11 mouse cellular contexts compared by ENCODE assay signal in genomic region chr6:50961592-50961991, GRCm38 (mm10).
"Had no signal": no experiment of that assay in that cellular context is flagged by ENCODE, and none has a peak within 500 bp of the region (broad histone marks: within the 10 kb centered on the region; RNA-seq: fewer than 3 reads in every experiment).

No protein-coding gene starts in this region.

- H3K27me3 ChIP-seq: stomach, embryonic 15.5 days had no signal

- H3K9me3 ChIP-seq: limb, embryonic 13.5 days; stomach, embryonic 15.5 days had no signal

- H3K36me3 ChIP-seq: limb, embryonic 13.5 days; stomach, embryonic 15.5 days had no signal

- H3K4me3 ChIP-seq: limb, embryonic 13.5 days; stomach, embryonic 15.5 days had no signal

- DNase-seq: kidney, adult 8-10 months; kidney, postnatal 25 days; layer of hippocampus, adult 9-11 months; left cerebral cortex, postnatal 4 days; lung, adult 18-20 months; right cerebral cortex, postnatal 14 days; thymus, adult 2 months; thymus, postnatal 36 days had no signal

- H3K9ac ChIP-seq: limb, embryonic 13.5 days; liver, embryonic 14.5 days; stomach, embryonic 15.5 days had no signal

- H3K27ac ChIP-seq: limb, embryonic 13.5 days; liver, embryonic 14.5 days; stomach, embryonic 15.5 days had no signal

- H3K4me2 ChIP-seq: limb, embryonic 13.5 days; stomach, embryonic 15.5 days had no signal

- H3K4me1 ChIP-seq: stomach, embryonic 15.5 days had no signal
